Mouse (Mus musculus): ENCODE data around the gene Cfdp1.

The Cfdp1 gene

DNA sequence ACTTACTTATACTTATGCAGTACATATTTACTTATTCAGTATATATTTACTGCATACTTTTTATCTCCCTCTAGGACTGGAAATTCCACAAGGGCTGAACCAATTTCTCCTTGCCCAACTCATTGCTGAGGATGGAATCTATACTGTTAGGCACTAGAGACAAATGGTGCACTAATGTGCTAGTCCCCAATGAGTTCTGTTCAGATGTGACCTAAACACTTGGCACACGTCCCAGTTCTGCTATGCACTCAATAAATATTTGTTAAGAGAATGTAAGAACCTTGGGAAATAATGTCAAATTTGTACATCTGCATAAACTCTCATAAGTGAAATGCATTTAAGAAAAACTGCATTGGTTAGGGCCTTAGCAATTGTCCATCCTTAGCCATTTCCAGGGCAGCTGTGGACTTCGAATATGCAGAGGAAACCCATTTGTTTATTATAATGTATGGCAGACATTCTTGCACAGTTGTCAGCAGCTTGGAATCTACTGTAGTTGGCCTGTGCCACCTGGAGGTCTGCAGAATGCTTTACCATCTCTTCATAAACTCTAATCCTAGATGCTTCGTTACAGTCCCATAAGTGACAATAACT lies 60.7 kb downstream of the Cfdp1 start:
- no peak for DNase-seq (ENCODE audit: low read depth, low spot score)

DNA sequence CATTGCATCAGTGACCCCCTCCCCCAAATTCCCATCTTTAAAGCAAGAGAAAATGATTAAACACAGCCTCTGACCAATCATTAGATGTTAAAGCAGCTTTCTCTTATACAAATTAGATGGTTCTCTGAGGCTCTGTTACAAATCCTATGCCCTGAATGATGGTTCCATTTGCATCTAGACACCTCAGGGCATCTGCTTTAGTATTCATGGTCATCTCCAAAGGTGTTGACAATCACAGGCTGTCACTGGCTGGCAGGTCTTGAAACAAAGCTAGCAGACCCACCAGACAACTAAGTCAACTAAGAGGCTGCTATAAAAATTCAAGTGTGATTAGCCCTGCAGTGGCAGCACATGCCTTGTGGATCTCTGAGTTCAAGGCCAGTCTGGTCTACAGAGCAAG lies 64.5 kb downstream of the Cfdp1 start:
- DNase-seq (ENCODE audit: low read depth, low spot score), result no peak

- no peak for DNase-seq (ENCODE audit: low read depth, low spot score)
These were observed 64.9 kb downstream of the Cfdp1 start for GRCm38 (mm10) chr8:111789200-111789599.

GRCm38 (mm10) chr8:111788497-111788896 lies 65.6 kb downstream of the Cfdp1 start:
- DNase-seq (ENCODE audit: low read depth, low spot score), result no peak

GRCm38 (mm10) chr8:111788085-111788484 lies 66.0 kb downstream of the Cfdp1 start:
- DNase-seq (ENCODE audit: low read depth, low spot score), result no peak

DNA sequence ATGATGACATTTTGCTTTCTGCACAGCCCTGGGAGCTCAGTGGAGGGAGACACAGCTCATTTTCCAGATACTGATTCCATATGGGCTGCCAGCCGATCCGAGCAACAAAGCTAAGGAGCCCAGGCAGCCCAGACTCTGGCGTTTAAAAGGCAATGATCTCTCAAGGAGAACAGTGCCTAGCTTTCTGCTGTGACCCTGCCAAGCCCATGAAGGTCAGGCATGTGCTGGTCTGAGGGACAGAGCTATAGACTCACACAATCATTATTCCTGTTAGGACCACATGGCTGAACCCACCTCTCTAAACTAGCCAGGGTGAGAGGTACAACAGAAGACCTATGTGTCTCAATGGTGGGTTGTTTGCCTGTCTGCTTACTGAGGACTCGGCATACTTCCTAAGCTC lies 66.4 kb downstream of the Cfdp1 start:
- no peak for DNase-seq (ENCODE audit: low read depth, low spot score)

DNA sequence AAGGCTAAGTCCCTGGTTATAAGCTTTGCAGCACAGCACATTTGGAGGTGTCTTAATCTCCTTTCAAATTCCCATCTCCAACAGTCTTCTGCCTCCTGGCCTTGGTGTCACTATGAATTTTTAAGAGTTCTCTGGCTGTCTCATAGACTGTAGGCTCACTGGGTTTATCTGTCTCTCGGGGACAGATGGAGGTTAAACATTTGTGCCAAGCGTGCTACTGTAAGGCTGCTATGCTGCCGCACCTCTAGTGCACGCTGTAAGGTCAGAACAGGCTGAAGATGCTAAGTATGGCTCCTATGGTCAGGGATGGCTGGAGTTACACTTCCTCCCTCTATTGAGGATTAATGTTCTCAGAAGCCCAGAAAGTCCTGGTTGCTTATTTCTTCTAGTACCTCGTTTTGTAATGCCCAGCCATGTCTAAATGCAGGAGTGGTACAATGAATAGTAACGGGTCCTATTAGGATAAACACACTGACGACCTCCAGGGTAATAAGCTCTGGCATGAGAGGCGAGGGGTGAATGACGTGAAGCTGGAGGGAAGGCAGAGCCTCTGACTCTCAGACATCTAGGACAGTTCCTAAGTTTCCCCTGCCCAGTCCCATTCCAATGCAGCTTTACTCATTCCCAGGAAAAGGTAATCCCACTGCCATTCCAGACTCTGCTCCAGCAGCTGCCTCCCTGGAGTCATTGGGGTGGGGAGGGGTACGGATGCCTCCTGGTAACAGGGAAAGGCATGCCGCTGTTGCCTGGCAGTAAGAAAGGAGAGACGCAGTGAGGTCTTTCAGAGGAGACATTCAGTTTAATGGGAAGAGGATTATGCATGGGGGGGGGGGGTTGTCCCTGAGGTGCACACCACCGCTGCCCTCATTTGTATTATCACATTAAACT lies 67.1 kb downstream of the Cfdp1 start:
- DNase-seq (ENCODE audit: low read depth, low spot score), result no peak

DNA sequence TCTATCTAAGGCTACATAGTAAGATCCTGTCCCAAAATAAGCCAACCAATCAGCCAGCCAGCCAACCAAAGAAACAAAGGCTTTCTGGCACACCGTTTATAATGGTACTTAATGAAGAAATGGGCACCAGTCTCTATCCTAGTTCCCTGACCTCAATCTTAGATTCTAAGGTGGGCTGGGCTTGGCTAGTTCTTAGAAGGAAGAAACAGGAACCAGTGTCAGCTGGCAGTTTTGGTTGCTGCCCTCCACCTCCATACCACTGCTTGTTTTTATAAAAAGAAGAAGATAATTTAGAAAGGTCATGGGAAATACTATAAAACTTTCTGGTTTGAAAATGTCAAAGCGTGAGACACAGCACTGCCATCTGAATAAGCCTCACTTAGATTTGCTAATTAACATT lies 68.0 kb downstream of the Cfdp1 start:
- DNase-seq (ENCODE audit: low read depth, low spot score), result no peak

DNA sequence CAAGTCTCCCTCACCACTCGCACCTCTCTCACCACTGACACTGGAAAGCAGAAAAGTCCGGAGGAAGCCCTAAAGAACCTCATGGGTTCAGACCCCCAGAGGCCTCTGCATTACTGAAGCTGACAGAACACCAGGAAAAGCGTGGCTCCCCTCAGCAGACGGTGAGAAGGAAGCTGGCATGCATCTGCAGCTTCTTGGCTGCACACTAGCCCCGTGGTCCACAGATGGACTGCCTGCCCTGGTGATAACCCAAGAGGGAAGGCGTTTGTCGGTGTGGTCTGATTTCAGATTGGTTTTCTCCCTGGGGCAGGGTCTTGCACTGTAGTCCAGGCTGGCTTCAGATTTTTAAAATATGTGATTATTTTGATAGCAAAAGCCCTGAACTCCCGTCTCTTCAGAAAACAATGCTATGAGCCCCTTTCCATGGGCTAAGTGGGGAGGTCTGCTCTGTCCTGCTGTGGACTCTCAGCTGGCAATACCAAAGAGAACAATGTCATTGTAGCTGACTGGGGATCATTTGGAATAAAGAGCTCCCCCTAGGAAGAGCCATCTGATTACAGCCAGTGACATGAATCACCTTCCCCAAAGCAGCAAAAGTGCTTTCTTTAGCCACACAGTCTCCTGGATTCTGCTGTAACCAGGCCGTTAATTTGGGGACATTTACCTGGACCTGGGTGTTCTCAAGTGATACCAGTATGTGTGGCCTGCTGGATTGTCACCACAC lies 71.3 kb downstream of the Cfdp1 start:
- no peak for DNase-seq (ENCODE audit: low read depth, low spot score)

GRCm38 (mm10) chr8:111782161-111782560 lies 71.9 kb downstream of the Cfdp1 start:
- no peak for DNase-seq (ENCODE audit: low read depth, low spot score)

GRCm38 (mm10) chr8:111780697-111781424 lies 73.2 kb downstream of the Cfdp1 start:
- DNase-seq (ENCODE audit: low read depth, low spot score), result no peak

GRCm38 (mm10) chr8:111779690-111780089 lies 74.4 kb downstream of the Cfdp1 start:
- DNase-seq (ENCODE audit: low read depth, low spot score), result no peak

- no peak for DNase-seq (ENCODE audit: low read depth, low spot score)
These were observed 75.3 kb downstream of the Cfdp1 start for GRCm38 (mm10) chr8:111778801-111779200.

GRCm38 (mm10) chr8:111776492-111776891 lies 77.6 kb downstream of the Cfdp1 start:
- DNase-seq (ENCODE audit: low read depth, low spot score), result no peak

- no peak for DNase-seq (ENCODE audit: low read depth, low spot score)
These were observed 78.3 kb downstream of the Cfdp1 start for GRCm38 (mm10) chr8:111775766-111776165.

- no peak for DNase-seq (ENCODE audit: low read depth, low spot score)
These were observed 80.6 kb downstream of the Cfdp1 start for GRCm38 (mm10) chr8:111773476-111773875.

DNA sequence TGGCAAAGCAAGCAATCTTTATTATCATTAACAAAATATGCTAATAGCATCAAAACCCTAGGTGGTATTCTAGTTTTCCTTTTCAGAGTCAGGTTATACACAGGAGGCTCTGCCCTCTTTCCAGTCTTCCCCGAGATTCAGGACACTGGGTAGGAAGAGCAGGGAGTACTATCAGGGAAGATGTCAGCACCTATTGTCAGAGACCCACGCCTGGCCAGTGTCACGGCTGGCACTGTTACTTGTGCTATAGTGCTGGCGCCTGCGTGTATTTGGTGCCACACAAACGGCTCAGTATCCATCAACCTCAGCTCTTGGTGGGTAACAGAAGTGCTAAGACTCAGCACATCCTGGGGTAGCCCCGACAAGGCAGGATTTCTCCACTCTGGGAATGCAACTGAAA lies 81.0 kb downstream of the Cfdp1 start:
- DNase-seq (ENCODE audit: low read depth, low spot score), result no peak

- no peak for DNase-seq (ENCODE audit: low read depth, low spot score)
These were observed 82.0 kb downstream of the Cfdp1 start for GRCm38 (mm10) chr8:111772083-111772482.

GRCm38 (mm10) chr8:111771625-111772020 lies 82.5 kb downstream of the Cfdp1 start:
- DNase-seq (ENCODE audit: low read depth, low spot score), result no peak

DNA sequence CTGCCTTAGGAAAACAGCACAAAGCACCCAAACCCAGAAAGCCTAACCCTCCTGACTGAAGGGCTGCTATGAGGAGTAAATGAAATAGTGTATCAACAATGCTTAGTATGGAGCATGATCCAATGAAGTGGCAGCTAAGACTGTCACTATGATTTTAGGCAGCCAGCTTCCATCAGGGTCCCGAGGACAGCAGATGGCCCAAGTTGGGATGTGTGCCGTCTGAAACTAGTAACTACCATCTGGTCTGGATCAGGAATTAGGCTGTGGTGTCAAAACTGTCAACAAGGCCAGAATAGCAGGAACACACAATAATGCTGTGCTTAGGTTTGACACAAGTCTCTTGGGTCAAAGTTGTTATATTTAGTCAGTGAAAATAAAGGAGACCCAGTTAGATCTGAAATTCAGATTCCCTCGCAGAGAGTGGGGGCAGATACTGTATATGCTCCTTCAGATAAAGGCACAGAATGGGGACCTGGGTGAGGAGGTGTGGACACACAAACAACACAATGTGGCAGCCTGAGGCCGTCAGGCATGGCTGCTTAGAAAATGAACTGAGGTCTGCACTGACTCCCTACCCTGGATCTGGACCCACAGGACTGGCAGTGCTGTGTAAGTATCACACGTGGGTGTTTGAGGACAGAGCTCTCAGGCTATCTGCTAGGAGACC lies 83.0 kb downstream of the Cfdp1 start:
- DNase-seq (ENCODE audit: low read depth, low spot score), result no peak

GRCm38 (mm10) chr8:111769764-111770428 lies 84.2 kb downstream of the Cfdp1 start:
- peak; percentile 17 for DNase-seq (ENCODE audit: low read depth, low spot score)
